Mouse (Mus musculus): ENCODE measurements around the gene Slc6a5.

GRCm38 (mm10) chr7:49923376-49923775 lies 13.4 kb downstream of the Slc6a5 start:
- TF ChIP-seq JUND (IDR thresholded peaks at IDR 0.05; ENCODE audit: low read depth, low read length): no peak
- TF ChIP-seq TAL1 (IDR thresholded peaks at IDR 0.05; ENCODE audit: low read length): no peak
- TF ChIP-seq HCFC1 (IDR thresholded peaks at IDR 0.05; ENCODE audit: low read depth, low read length): no peak
- TF ChIP-seq GATA1 (IDR thresholded peaks at IDR 0.05; ENCODE audit: low read depth, low read length): no peak

Data from MEL (cell line).